Mouse (Mus musculus) ES-E14 (cell line): ENCODE measurements at regions not wholly inside any gene's neighbourhood (a gene's known extent, or its start where the extent isn't known, plus 50 kb on each side); places are given as distances from the start of the nearest gene placed in this dataset.

Experiments
- DNase-seq: peaks from one replicate; pipeline ENCODE4 v3.0.0-alpha.2; 2013; ENCODE audit warnings: low read depth, low spot score
- H3K27ac ChIP-seq: 2 replicates; pipeline ENCODE4 v1.5.1; 2012; ENCODE audit warnings: low read depth, mild to moderate bottlenecking, low read length, moderate library complexity, mixed read lengths; ENCODE audit not compliant: poor library complexity, insufficient read depth, severe bottlenecking
- H3K36me3 ChIP-seq: 2 replicates; pipeline ENCODE4 v1.6.1; 2012; ENCODE audit warnings: mild to moderate bottlenecking, low read length, moderate library complexity, mixed read lengths; ENCODE audit not compliant: control insufficient read depth, poor library complexity, insufficient read depth, severe bottlenecking
- H3K4me1 ChIP-seq, 2 experiments: fragments of 150-350 bp in 1 of 2; sonication (generic) in 1 of 2; 2 replicates each; pipeline ENCODE4 v1.6.1; 2012; ENCODE audit warnings: low read length in 2 of 2, mild to moderate bottlenecking in 1 of 2, mixed read lengths in 1 of 2; ENCODE audit not compliant: control insufficient read depth in 2 of 2, insufficient read depth in 2 of 2, poor library complexity in 1 of 2
- H3K4me3 ChIP-seq, 2 experiments: fragments of 150-350 bp in 1 of 2; sonication (generic) in 1 of 2; 2 replicates each; pipeline ENCODE4 v1.5.1; 2012; ENCODE audit warnings: low read length in 2 of 2, low read depth in 1 of 2, mild to moderate bottlenecking in 1 of 2, mixed read lengths in 1 of 2; ENCODE audit not compliant: insufficient read depth in 1 of 2, poor library complexity in 1 of 2, severe bottlenecking in 1 of 2
- H3K9ac ChIP-seq: 2 replicates; pipeline ENCODE4 v1.6.1; 2012; ENCODE audit warnings: low read depth, mild to moderate bottlenecking, low read length, mixed read lengths; ENCODE audit not compliant: poor library complexity, insufficient read depth, severe bottlenecking
- H3K9me3 ChIP-seq: fragments of 150-350 bp; sonication (generic); 2 replicates; pipeline ENCODE4 v1.6.1; 2012; ENCODE audit warnings: low read depth, mild to moderate bottlenecking, low read length; ENCODE audit not compliant: control insufficient read depth, insufficient read depth
- CHD2 ChIP-seq: IDR thresholded peaks from 2 replicates; pipeline ENCODE4 v1.6.1; 2014; ENCODE audit warnings: mild to moderate bottlenecking, low read depth, low read length, inconsistent platforms
- HCFC1 ChIP-seq: IDR thresholded peaks from 2 replicates; pipeline ENCODE4 v1.6.1; 2012; ENCODE audit warnings: low read length, inconsistent platforms, borderline replicate concordance; ENCODE audit not compliant: insufficient read depth
- MAFK ChIP-seq: IDR thresholded peaks from 2 replicates; pipeline ENCODE4 v1.6.1; 2014; ENCODE audit warnings: mild to moderate bottlenecking, low read depth, low read length, inconsistent platforms; ENCODE audit not compliant: insufficient read depth
- ZC3H11A ChIP-seq: IDR thresholded peaks from 2 replicates; pipeline ENCODE4 v1.6.1; 2012; ENCODE audit warnings: low read depth, mild to moderate bottlenecking, inconsistent platforms, low read length, borderline replicate concordance
- ZNF384 ChIP-seq: IDR thresholded peaks from 2 replicates; pipeline ENCODE4 v1.6.1; 2012; ENCODE audit warnings: low read depth, low read length, inconsistent platforms
- in situ Hi-C, 2 experiments: fragments of 600-800 bp; cut with MboI; formaldehyde crosslinking; loops; one replicate each; pipeline ENCODE4 v1.15.1; 2025; ENCODE audit warnings: low sequenced_read_pairs in 2 of 2, inconsistent platforms in 1 of 2; ENCODE audit not compliant: unreplicated experiment in 2 of 2

DNA sequence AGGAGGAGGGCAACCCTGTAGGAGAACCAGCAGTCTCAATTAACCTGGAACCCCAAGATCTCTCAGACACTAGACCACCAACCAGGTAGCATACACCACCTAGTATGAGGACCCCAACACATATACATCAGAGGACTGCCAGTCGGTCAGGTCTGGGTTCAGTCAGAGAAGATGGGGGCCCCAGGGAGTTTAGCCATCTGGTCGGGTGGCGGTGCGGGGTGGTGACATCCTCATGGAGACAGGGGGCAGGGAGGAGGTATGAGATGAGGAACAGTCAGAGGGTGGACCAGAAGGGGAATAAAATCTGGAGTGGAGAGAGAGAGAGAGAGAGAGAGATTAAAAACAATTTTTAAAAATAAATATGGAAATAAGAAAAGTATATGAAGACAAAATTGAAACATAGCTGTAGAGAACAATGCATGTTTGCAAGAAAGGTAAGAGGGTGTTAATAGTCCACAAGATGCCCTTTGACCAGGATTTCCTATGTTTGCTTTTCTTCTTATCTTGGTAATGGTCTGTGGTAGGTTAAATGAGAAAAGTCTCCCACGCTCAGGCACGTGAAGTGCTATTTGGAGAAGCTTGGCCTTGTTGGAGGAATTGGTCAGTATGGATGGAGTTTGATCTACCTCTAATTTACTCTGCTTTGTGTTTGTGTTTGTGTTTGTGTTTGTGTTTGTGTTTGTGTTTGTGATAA is 108.0 kb upstream of the Spaca1 start:
- Histone ChIP-seq H3K27ac (no peak overlapping the region), H3K9ac (no peak overlapping the region), H3K9me3 (no peaks in the 10 kb centered on the region), H3K4me1 (no peaks in the 10 kb centered on the region), H3K36me3 (no peaks in the 10 kb centered on the region), H3K4me3 (no peak overlapping the region)
- in situ Hi-C loops = no loop called here
- no peak for DNase-seq
- no peak for TF ChIP-seq ZC3H11A
- TF ChIP-seq MAFK = no peak
- TF ChIP-seq ZNF384 = no peak
- no peak for TF ChIP-seq HCFC1
- no peak for TF ChIP-seq CHD2

DNA sequence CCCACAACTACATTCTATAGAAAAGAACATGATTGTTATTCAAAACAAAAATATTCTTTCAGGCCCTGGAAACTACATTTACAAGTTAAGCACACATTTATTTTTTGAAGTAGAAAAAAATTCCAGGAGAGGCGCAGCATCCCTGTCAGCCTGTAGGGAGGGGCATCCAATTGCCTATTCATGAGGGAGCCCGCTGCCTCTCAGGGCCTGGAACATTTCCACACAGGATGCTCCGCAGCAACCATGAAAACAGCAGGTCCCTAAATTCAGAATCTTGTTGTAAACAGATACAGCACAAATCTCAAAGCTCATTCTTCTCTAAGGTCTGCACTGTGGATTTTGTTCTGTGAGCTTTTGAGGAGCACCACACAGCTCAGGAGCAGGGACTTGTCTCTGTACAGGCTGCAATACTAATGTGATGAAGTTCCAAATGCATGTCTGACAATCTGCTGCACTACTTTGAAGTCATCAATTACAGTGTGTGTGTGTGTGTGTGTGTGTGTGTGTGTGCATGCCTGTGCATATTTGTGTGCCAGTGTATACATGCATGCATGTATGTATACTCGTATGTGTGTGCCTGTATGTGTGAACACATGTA is 121.4 kb upstream of the Spaca1 start:
- Histone ChIP-seq H3K4me3 (no peak overlapping the region), H3K9me3 (no peaks in the 10 kb centered on the region), H3K36me3 (no peaks in the 10 kb centered on the region), H3K4me1 (no peaks in the 10 kb centered on the region), H3K9ac (no peak overlapping the region), H3K27ac (no peak overlapping the region)
- in situ Hi-C loops = no loop called here
- no peak for DNase-seq
- TF ChIP-seq CHD2 = no peak
- no peak for TF ChIP-seq HCFC1
- TF ChIP-seq MAFK = no peak
- TF ChIP-seq ZNF384 = no peak
- TF ChIP-seq ZC3H11A = no peak

DNA sequence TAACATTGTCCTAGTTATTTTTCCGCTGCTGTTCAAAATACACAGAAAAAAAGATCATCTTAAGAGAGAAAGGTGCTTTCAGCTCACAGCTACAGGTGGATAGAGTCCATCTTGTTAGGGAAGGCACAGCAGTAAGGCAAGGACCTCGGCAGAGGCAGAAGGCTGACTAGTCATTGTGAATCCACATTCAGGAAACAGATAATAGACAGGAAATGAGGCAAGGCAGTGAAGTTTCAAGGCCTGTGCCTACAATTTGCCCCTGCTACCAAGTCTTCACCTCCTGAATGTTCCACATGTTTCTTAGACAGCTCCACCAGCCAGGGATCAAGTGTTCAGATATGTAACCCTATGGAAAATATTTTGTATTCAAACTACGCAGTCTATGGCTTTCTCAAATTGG is 122.0 kb upstream of the Spaca1 start:
- no peak overlapping the region for H3K9ac ChIP-seq
- no peak for DNase-seq
- in situ Hi-C loops = no loop called here
- no peak overlapping the region for H3K4me3 ChIP-seq
- no peaks in the 10 kb centered on the region for H3K36me3 ChIP-seq
- no peak overlapping the region for H3K27ac ChIP-seq
- H3K4me1 ChIP-seq = no peaks in the 10 kb centered on the region
- H3K9me3 ChIP-seq = no peaks in the 10 kb centered on the region
- no peak for TF ChIP-seq MAFK
- no peak for TF ChIP-seq ZC3H11A
- no peak for TF ChIP-seq HCFC1
- TF ChIP-seq CHD2 = no peak
- TF ChIP-seq ZNF384 = no peak

DNA sequence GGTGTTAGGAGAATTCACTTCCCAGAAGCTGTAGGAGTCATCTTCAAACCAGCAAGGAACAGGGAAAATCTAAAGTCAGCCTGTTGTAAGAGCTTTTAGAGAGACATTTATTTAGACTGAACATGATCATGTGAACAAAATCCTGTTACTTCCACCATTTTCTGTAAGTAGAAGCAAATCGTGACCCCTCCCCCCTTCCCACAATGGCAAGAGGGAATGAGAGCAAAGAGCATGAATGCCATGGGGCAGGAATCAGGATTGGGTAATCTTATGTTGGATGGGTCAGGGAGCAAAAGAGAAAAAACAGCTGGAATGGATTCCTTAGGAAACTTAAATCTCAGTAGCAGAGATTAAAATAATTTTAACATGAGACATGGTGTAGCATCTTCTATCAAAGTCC is 127.4 kb upstream of the Spaca1 start:
- in situ Hi-C loops = no loop called here
- no peak for DNase-seq
- no peak overlapping the region for H3K27ac ChIP-seq
- no peak overlapping the region for H3K9ac ChIP-seq
- H3K4me3 ChIP-seq = no peak overlapping the region
- H3K4me1 ChIP-seq = no peaks in the 10 kb centered on the region
- H3K36me3 ChIP-seq = no peaks in the 10 kb centered on the region
- H3K9me3 ChIP-seq = no peaks in the 10 kb centered on the region
- TF ChIP-seq ZC3H11A (no peak), MAFK (no peak)

DNA sequence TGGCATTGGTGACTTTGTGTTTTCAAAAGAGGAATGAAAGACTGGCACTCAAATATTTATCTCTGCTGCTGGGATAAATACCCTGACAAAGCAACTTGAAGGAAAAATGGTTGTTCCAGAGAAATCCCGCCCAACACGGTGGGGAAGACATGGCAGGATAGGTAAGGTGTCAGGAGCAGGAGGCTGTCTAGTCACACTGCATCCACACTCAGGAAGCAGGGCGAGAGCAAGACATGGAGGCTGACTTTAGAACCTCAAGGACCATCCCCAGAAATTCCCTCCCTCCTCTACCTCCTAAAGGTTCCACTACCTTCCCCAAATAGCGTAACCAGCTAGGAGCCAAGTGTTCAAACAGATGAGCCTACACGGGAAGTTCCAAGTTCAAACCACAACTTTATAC is 136.5 kb upstream of the Spaca1 start:
- no peak for DNase-seq
- no peaks in the 10 kb centered on the region for H3K4me1 ChIP-seq
- TF ChIP-seq MAFK = no peak
- TF ChIP-seq CHD2 = no peak
- TF ChIP-seq ZNF384 = no peak
- TF ChIP-seq ZC3H11A = no peak
- no peak for TF ChIP-seq HCFC1
- no peak overlapping the region for H3K27ac ChIP-seq
- H3K9me3 ChIP-seq = no peaks in the 10 kb centered on the region
- H3K4me3 ChIP-seq = no peak overlapping the region
- no peaks in the 10 kb centered on the region for H3K36me3 ChIP-seq
- no peak overlapping the region for H3K9ac ChIP-seq
- in situ Hi-C loops = no loop called here
